Mouse (Mus musculus): Measurements from ENCODE around the gene Ahnak. TPM values are rescaled to one million over a fixed set of nuclear protein-coding genes. Genes with fewer than 3 reads are reported as not detected.
A peak's percentile ranks its signal among the peaks of the same experiment; 100 is the strongest.
"Not testable (repeated sequence)": the region's sequence is repeated elsewhere in the genome, so short reads cannot be mapped to it uniquely, and the experiment has no call there.

Gene Ahnak
- polyA plus RNA-seq, 1 experiment: 8.0 TPM

DNA sequence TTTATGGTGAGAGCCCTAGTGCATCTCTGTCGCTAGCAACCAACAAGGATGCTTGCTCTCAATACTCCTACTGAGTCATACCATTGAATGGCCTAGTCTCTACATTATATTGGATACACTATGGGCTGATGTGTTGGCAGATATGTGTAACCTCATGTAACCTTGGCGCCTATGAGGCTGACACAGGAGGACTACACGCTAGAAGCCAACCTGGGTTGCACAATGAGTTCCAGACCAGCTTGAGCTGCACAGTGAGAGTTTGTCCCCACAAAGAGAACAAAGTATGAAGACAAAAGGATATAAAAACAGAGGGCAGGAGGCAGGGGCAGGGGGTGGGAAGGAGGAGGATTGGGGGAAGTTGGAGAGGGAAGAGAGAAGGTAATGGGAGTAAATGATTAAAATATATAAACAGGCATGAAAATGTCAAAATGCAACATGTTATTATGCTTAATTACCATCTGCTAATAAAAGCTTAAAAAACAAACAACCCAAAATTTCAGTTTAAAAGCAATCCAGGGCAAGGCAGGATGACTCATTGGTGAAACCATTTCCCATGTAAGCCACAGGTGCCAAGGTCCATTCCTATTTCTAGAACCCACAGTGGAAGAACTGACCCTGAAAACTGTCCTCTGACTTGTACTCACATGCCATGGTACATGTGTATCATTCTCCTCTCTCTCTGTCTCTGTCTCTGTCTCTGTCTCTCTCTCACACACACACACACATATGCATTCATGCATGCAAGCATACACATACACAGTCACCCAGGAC lies 130.8 kb downstream of the Ahnak start:
- peaks cover 3% of the 10 kb centered on the region; the same call in 1 of the 2 replicates for H3K4me1 ChIP-seq (ENCODE audit: control insufficient read depth, insufficient read depth, insufficient read length)
- TF ChIP-seq CTCF (IDR thresholded peaks at IDR 0.05; ENCODE audit: extremely low read depth, insufficient read depth, insufficient read length, insufficient replicate concordance) (no peak), POLR2A (IDR thresholded peaks at IDR 0.05; ENCODE audit: low read depth, low read length) (no peak)
- no peak overlapping the region for H3K4me3 ChIP-seq (ENCODE audit: extremely low read depth, insufficient read depth, insufficient read length)
- no peak overlapping the region for H3K27ac ChIP-seq (ENCODE audit: insufficient read depth, low read length)
- no peaks in the 10 kb centered on the region for H3K27me3 ChIP-seq (ENCODE audit: control insufficient read depth, insufficient read depth, low read length)
- DNase-seq (ENCODE audit: low read depth in 1 of 2, low spot score in 2 of 2): no peak
- 93% methylated on average over 3 of the region's 3 CpGs for WGBS
- H3K36me3 ChIP-seq (ENCODE audit: control insufficient read depth, insufficient read depth, low read length): peaks cover 3% of the 10 kb centered on the region

DNA sequence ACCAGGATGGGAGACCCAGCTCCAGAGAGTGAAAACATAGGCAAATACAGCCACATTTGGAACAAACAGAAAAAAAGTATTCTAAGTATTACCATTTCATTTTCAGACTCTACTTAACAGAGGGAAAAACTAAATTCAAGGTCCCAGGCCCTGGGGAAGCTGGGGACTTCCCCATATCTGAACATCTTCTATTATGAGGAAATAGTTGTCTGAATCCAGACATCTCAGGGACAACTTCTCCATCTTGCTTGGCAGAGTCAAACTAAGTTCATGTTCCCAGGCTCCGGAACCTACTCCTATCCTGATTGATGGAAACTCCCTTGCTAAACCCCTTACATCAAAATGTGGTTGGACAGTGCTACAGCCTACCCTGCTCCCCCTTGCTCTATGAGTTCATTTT lies 133.3 kb downstream of the Ahnak start:
- no peak for DNase-seq (ENCODE audit: low read depth in 1 of 2, low spot score in 2 of 2)
- peaks cover 3% of the 10 kb centered on the region; the same call in 1 of the 2 replicates for H3K36me3 ChIP-seq (ENCODE audit: control insufficient read depth, insufficient read depth, low read length)
- no peak for TF ChIP-seq CTCF (IDR thresholded peaks at IDR 0.05; ENCODE audit: extremely low read depth, insufficient read depth, insufficient read length, insufficient replicate concordance)
- no peak for TF ChIP-seq POLR2A (IDR thresholded peaks at IDR 0.05; ENCODE audit: low read depth, low read length)
- no peaks in the 10 kb centered on the region for H3K27me3 ChIP-seq (ENCODE audit: control insufficient read depth, insufficient read depth, low read length)
- whole genome bisulfite sequencing: 82% methylated on average over 1 of the region's 1 CpGs
- H3K4me1 ChIP-seq (ENCODE audit: control insufficient read depth, insufficient read depth, insufficient read length): no peaks in the 10 kb centered on the region; the same call in 1 of the 2 replicates
- H3K4me3 ChIP-seq (ENCODE audit: extremely low read depth, insufficient read depth, insufficient read length): no peak overlapping the region
- peak overlapping the region; percentile 5; the same call in 1 of the 2 replicates for H3K27ac ChIP-seq (ENCODE audit: insufficient read depth, low read length)

DNA sequence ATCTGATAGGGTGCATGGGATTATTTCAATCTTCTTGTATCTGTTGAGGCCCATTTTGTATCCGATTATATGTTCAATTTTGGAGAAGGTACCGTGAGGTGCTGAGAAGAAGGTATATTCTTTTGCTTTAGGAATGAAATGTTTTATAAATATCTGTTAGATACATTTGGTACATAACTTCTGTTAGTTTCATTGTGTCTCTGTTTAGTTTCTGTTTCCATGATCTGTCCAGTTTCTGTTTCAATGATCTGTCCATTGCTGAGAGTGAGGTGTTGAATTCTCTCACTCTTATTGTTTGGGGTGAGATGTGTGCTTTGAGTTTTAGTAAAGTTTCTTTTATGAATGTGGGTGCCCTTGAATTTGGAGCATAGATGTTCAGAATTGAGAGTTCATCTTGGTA lies 134.9 kb downstream of the Ahnak start:
- not testable (repeated sequence) for H3K36me3 ChIP-seq (ENCODE audit: control insufficient read depth, insufficient read depth, low read length); H3K4me1 ChIP-seq (ENCODE audit: control insufficient read depth, insufficient read depth, insufficient read length); DNase-seq (ENCODE audit: low read depth in 1 of 2, low spot score in 2 of 2); H3K27me3 ChIP-seq (ENCODE audit: control insufficient read depth, insufficient read depth, low read length); H3K4me3 ChIP-seq (ENCODE audit: extremely low read depth, insufficient read depth, insufficient read length); H3K27ac ChIP-seq (ENCODE audit: insufficient read depth, low read length)
- 92% methylated on average over 2 of the region's 2 CpGs for WGBS

Other genes with a start within 250 kb of the Ahnak start
- not detected in 2 replicates for gene 1700092M07Rik, start 248.6 kb upstream of the Ahnak start, polyA plus RNA-seq (2012; rRNA removed)
- gene Stx5a, start 247.9 kb upstream of the Ahnak start, polyA plus RNA-seq (2012; rRNA removed): 52.8 and 53.0 TPM in 2 replicates
- 80.2 and 104 TPM in 2 replicates for gene Nxf1, start 232.2 kb upstream of the Ahnak start, polyA plus RNA-seq (2012; rRNA removed)
- 86.1 and 135 TPM in 2 replicates for gene Tmem223, start 218.3 kb upstream of the Ahnak start, polyA plus RNA-seq (2012; rRNA removed)
- gene Tmem179b, start 214.8 kb upstream of the Ahnak start, polyA plus RNA-seq (2012; rRNA removed): 87.9 and 117 TPM in 2 replicates
- 11.3 and 15.8 TPM in 2 replicates for gene Taf6l, start 202.9 kb upstream of the Ahnak start, polyA plus RNA-seq (2012; rRNA removed)
- gene Polr2g, start 190.7 kb upstream of the Ahnak start, polyA plus RNA-seq (2012; rRNA removed): 27.9 and 30.3 TPM in 2 replicates
- gene Zbtb3, start 186.7 kb upstream of the Ahnak start, polyA plus RNA-seq (2012; rRNA removed): 2.4 and 2.5 TPM in 2 replicates
- gene Ttc9c, start 170.0 kb upstream of the Ahnak start, polyA plus RNA-seq (2012; rRNA removed): 13.2 and 14.2 TPM in 2 replicates
- 22.0 and 25.4 TPM in 2 replicates for gene Hnrnpul2, start 169.3 kb upstream of the Ahnak start, polyA plus RNA-seq (2012; rRNA removed)
- not detected in 2 replicates for gene AC129217.1, start 159.5 kb upstream of the Ahnak start, polyA plus RNA-seq (2012; rRNA removed)
- gene Bscl2, start 151.8 kb upstream of the Ahnak start, polyA plus RNA-seq (2012; rRNA removed): 91.7 and 116 TPM in 2 replicates
- gene Gng3, start 150.1 kb upstream of the Ahnak start, polyA plus RNA-seq (2012; rRNA removed): 0.05 and 0.09 TPM in 2 replicates
- 0.23 and 0.27 TPM in 2 replicates for gene Lrrn4cl, start 138.5 kb upstream of the Ahnak start, polyA plus RNA-seq (2012; rRNA removed)
- gene Ubxn1, start 117.8 kb upstream of the Ahnak start, polyA plus RNA-seq (2012; rRNA removed): 57.9 and 80.6 TPM in 2 replicates
- gene Uqcc3, start 108.4 kb upstream of the Ahnak start, polyA plus RNA-seq (2012; rRNA removed): 20.8 and 27.9 TPM in 2 replicates
- gene Lbhd1, start 105.6 kb upstream of the Ahnak start, polyA plus RNA-seq (2012; rRNA removed): 0.94 and 1.4 TPM in 2 replicates
- gene Gm49403, start 105.4 kb upstream of the Ahnak start, polyA plus RNA-seq (2012; rRNA removed): not detected in 2 replicates
- gene 1810009A15Rik, start 100.4 kb upstream of the Ahnak start, polyA plus RNA-seq (2012; rRNA removed): 11.5 and 15.2 TPM in 2 replicates
- 1.2 TPM in 1 of 2 replicates, not detected in the other for gene Gm49416, start 100.4 kb upstream of the Ahnak start, polyA plus RNA-seq (2012; rRNA removed)
- 21.2 and 27.5 TPM in 2 replicates for gene Ints5, start 96.3 kb upstream of the Ahnak start, polyA plus RNA-seq (2012; rRNA removed)
- gene Ganab, start 91.2 kb upstream of the Ahnak start, polyA plus RNA-seq (2012; rRNA removed): 85.2 and 86.9 TPM in 2 replicates
- 86.0 and 93.4 TPM in 2 replicates for gene B3gat3, start 68.9 kb upstream of the Ahnak start, polyA plus RNA-seq (2012; rRNA removed)
- gene Rom1, start 59.9 kb upstream of the Ahnak start, polyA plus RNA-seq (2012; rRNA removed): 10.0 and 11.9 TPM in 2 replicates
- gene Eml3, start 59.7 kb upstream of the Ahnak start, polyA plus RNA-seq (2012; rRNA removed): 72.3 and 77.7 TPM in 2 replicates
- gene Mta2, start 47.4 kb upstream of the Ahnak start, polyA plus RNA-seq (2012; rRNA removed): 35.0 and 37.7 TPM in 2 replicates
- gene Tut1, start 35.4 kb upstream of the Ahnak start, polyA plus RNA-seq (2012; rRNA removed): 18.3 and 22.3 TPM in 2 replicates
- gene Eef1g, start 22.2 kb upstream of the Ahnak start, polyA plus RNA-seq (2012; rRNA removed): 206 and 242 TPM in 2 replicates
- 0.26 and 0.91 TPM in 2 replicates for gene Scgb1a1, start 98.7 kb downstream of the Ahnak start, polyA plus RNA-seq (2012; rRNA removed)
- 4.5 and 6.2 TPM in 2 replicates for gene Asrgl1, start 146.4 kb downstream of the Ahnak start, polyA plus RNA-seq (2012; rRNA removed)